Comparison of ENCODE assay signal across 8 mouse cellular contexts in the genomic region with DNA sequence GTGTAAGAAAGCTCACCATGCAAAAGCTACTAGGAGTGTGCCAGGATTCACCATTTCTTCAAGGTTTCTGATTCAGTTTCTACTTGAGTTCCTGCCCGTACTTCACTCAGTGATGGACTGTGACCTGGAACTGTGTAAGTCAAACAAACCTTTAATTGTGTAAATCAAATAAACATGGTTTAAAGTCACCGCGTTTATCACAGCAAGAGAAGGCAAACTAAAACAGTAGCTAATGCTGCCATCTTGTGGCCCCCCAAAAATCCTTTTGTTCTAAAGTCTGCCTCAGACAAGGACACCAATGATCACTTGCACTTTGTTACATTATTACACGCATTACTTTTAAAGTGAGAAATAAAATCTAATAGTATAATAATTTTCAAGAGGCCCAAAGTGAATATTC.
A peak's percentile ranks its signal among the peaks of the same experiment; 100 is the strongest.
DNase-seq lines count a peak whose midpoint lies in the region; ATAC-seq and TF ChIP-seq lines count a peak whose summit lies in the region.

No protein-coding gene starts in this region.

- peak; percentile 15 for DNase-seq in cerebellum, adult 9-10 months
- peak; percentile 2 to 64 for DNase-seq in frontal cortex, adult 2 months (ENCODE audit: extremely low spot score in 1 of 2, low spot score in 1 of 2)
- peak; percentile 71 for DNase-seq in limb, embryonic 14.5 days (ENCODE audit: low spot score)
- DNase-seq in right cerebral cortex, postnatal 36 days (ENCODE audit: low spot score in 2 of 2), result peak; percentile 6 to 9
- DNase-seq in ovary, postnatal 10 days (ENCODE audit: low spot score), result no peak

- WGBS in intestine, postnatal 0 days, result 22% methylated on average over 4 of the region's 4 CpGs
- 17% methylated on average over 4 of the region's 4 CpGs for WGBS in intestine, embryonic 15.5 days
- 34% methylated on average over 4 of the region's 4 CpGs for WGBS in kidney, embryonic 14.5 days
- whole genome bisulfite sequencing in limb, embryonic 14.5 days, result 17% methylated on average over 4 of the region's 4 CpGs

- no peak overlapping the region for H3K9ac ChIP-seq in intestine, postnatal 0 days (ENCODE audit: low read depth, low read length)
- no peak overlapping the region for H3K9ac ChIP-seq in intestine, embryonic 15.5 days
- no peak overlapping the region for H3K9ac ChIP-seq in kidney, embryonic 14.5 days (ENCODE audit: low read depth, low read length)
- no peak overlapping the region for H3K9ac ChIP-seq in limb, embryonic 14.5 days (ENCODE audit: low read depth, low read length, severe bottlenecking)

- no peaks in the 10 kb centered on the region for H3K9me3 ChIP-seq in intestine, postnatal 0 days (ENCODE audit: control insufficient read depth)
- no peaks in the 10 kb centered on the region for H3K9me3 ChIP-seq in intestine, embryonic 15.5 days
- no peaks in the 10 kb centered on the region for H3K9me3 ChIP-seq in kidney, embryonic 14.5 days (ENCODE audit: control insufficient read depth, low read length)
- no peaks in the 10 kb centered on the region for H3K9me3 ChIP-seq in limb, embryonic 14.5 days (ENCODE audit: control insufficient read depth, low read length)

- no peak overlapping the region for H3K4me3 ChIP-seq in intestine, postnatal 0 days (ENCODE audit: low read depth, low read length)
- H3K4me3 ChIP-seq in intestine, embryonic 15.5 days (replicated peaks), result no peak overlapping the region
- H3K4me3 ChIP-seq in kidney, embryonic 14.5 days (ENCODE audit: low read length), result no peak overlapping the region
- no peak overlapping the region for H3K4me3 ChIP-seq in limb, embryonic 14.5 days (replicated peaks; ENCODE audit: low read length)

- no peak for ATAC-seq in intestine, postnatal 0 days
- no peak for ATAC-seq in intestine, embryonic 15.5 days
- peak; percentile 55; the same call in 1 of the 2 replicates for ATAC-seq in kidney, embryonic 14.5 days (ENCODE audit: low FRiP score, low TSS enrichment)
- ATAC-seq in limb, embryonic 14.5 days (ENCODE audit: low FRiP score, low read depth), result peak; percentile 37; the same call in 1 of the 2 replicates

- peak; percentile 52 for TF ChIP-seq CTCF in intestine, postnatal 0 days (IDR thresholded peaks at IDR 0.05; ENCODE audit: low read depth)

- TF ChIP-seq POLR2A in limb, embryonic 14.5 days (IDR thresholded peaks at IDR 0.05; ENCODE audit: borderline replicate concordance, extremely low read depth, insufficient read depth, insufficient read length), result no peak

- H3K27me3 ChIP-seq in intestine, postnatal 0 days (replicated peaks; ENCODE audit: control insufficient read depth, insufficient read depth, low read length), result no peaks in the 10 kb centered on the region
- no peaks in the 10 kb centered on the region for H3K27me3 ChIP-seq in intestine, embryonic 15.5 days (replicated peaks)
- H3K27me3 ChIP-seq in kidney, embryonic 14.5 days (ENCODE audit: control insufficient read depth, insufficient read depth, low read length), result no peaks in the 10 kb centered on the region
- H3K27me3 ChIP-seq in limb, embryonic 14.5 days (ENCODE audit: control insufficient read depth, insufficient read depth, low read length), result no peaks in the 10 kb centered on the region

- H3K27ac ChIP-seq in intestine, postnatal 0 days (ENCODE audit: low read depth, low read length), result no peak overlapping the region
- H3K27ac ChIP-seq in intestine, embryonic 15.5 days, result no peak overlapping the region
- H3K27ac ChIP-seq in kidney, embryonic 14.5 days (ENCODE audit: low read depth, low read length), result no peak overlapping the region
- no peak overlapping the region for H3K27ac ChIP-seq in limb, embryonic 14.5 days (replicated peaks; ENCODE audit: low read depth, low read length)

- no peak overlapping the region for H3K4me2 ChIP-seq in intestine, postnatal 0 days (replicated peaks; ENCODE audit: low read depth)
- H3K4me2 ChIP-seq in intestine, embryonic 15.5 days (replicated peaks), result no peak overlapping the region
- H3K4me2 ChIP-seq in kidney, embryonic 14.5 days (replicated peaks; ENCODE audit: low read depth, low read length), result no peak overlapping the region
- no peak overlapping the region for H3K4me2 ChIP-seq in limb, embryonic 14.5 days (replicated peaks; ENCODE audit: low read depth, low read length, severe bottlenecking)

- H3K4me1 ChIP-seq in intestine, postnatal 0 days (replicated peaks; ENCODE audit: control insufficient read depth, insufficient read depth, low read length), result no peaks in the 10 kb centered on the region
- no peaks in the 10 kb centered on the region for H3K4me1 ChIP-seq in intestine, embryonic 15.5 days (replicated peaks)
- no peaks in the 10 kb centered on the region for H3K4me1 ChIP-seq in kidney, embryonic 14.5 days (ENCODE audit: control insufficient read depth, insufficient read depth, low read length)
- no peaks in the 10 kb centered on the region for H3K4me1 ChIP-seq in limb, embryonic 14.5 days (ENCODE audit: control insufficient read depth, insufficient read depth, low read length)

- no peaks in the 10 kb centered on the region for H3K36me3 ChIP-seq in intestine, postnatal 0 days (ENCODE audit: control insufficient read depth, insufficient read depth)
- no peaks in the 10 kb centered on the region for H3K36me3 ChIP-seq in intestine, embryonic 15.5 days
- H3K36me3 ChIP-seq in kidney, embryonic 14.5 days (ENCODE audit: control insufficient read depth, insufficient read depth, low read length), result no peaks in the 10 kb centered on the region
- no peaks in the 10 kb centered on the region for H3K36me3 ChIP-seq in limb, embryonic 14.5 days (ENCODE audit: control insufficient read depth, insufficient read depth, low read length)

Comparison
In these comparisons a context has a peak if more than half of its experiments do, and no peak if none do; other contexts are left out.
1. ATAC-seq: peak in kidney, embryonic 14.5 days (single experiment) and limb, embryonic 14.5 days (single experiment); none in intestine, postnatal 0 days (single experiment) and intestine, embryonic 15.5 days (single experiment).